Mouse (Mus musculus): Measurements from ENCODE around the gene 6030452D12Rik. TPM values are rescaled to one million over a fixed set of nuclear protein-coding genes. Genes with fewer than 3 reads are reported as not detected.

6030452D12Rik gene
- polyA plus RNA-seq, 1 experiment from 2014 or later: not detected

- DNase-seq: no peak
- no peaks in the 10 kb centered on the region for H3K9me3 ChIP-seq (ENCODE audit: control insufficient read depth, low read length)
- H3K9ac ChIP-seq (replicated peaks; ENCODE audit: low read length): no peak overlapping the region
- 90% methylated on average over 9 of the region's 9 CpGs for WGBS
- no peak for ATAC-seq (ENCODE audit: low FRiP score, low TSS enrichment)
- no peaks in the 10 kb centered on the region for H3K36me3 ChIP-seq (ENCODE audit: control insufficient read depth, insufficient read depth, low read length)
- no peaks in the 10 kb centered on the region for H3K27me3 ChIP-seq (ENCODE audit: control insufficient read depth, insufficient read depth, low read length)
- no peaks in the 10 kb centered on the region for H3K4me1 ChIP-seq (ENCODE audit: control insufficient read depth, insufficient read depth, low read length)
- no peak overlapping the region for H3K4me2 ChIP-seq (ENCODE audit: low read length)
- H3K4me3 ChIP-seq (replicated peaks; ENCODE audit: low read depth, low read length): no peak overlapping the region
- H3K27ac ChIP-seq (replicated peaks; ENCODE audit: low read depth, low read length): no peak overlapping the region
Measured at GRCm38 (mm10) chr8:106527241-106528036, 27.1 kb downstream of the 6030452D12Rik start.

- no peak for DNase-seq
- H3K9ac ChIP-seq (replicated peaks; ENCODE audit: low read length): no peak overlapping the region
- no peaks in the 10 kb centered on the region for H3K27me3 ChIP-seq (ENCODE audit: control insufficient read depth, insufficient read depth, low read length)
- 91% methylated on average over 9 of the region's 9 CpGs for WGBS
- H3K4me2 ChIP-seq (ENCODE audit: low read length): no peak overlapping the region
- no peaks in the 10 kb centered on the region for H3K4me1 ChIP-seq (ENCODE audit: control insufficient read depth, insufficient read depth, low read length)
- no peak overlapping the region for H3K27ac ChIP-seq (replicated peaks; ENCODE audit: low read depth, low read length)
- H3K4me3 ChIP-seq (replicated peaks; ENCODE audit: low read depth, low read length): no peak overlapping the region
- no peak for ATAC-seq (ENCODE audit: low FRiP score, low TSS enrichment)
- H3K36me3 ChIP-seq (ENCODE audit: control insufficient read depth, insufficient read depth, low read length): no peaks in the 10 kb centered on the region
- no peaks in the 10 kb centered on the region for H3K9me3 ChIP-seq (ENCODE audit: control insufficient read depth, low read length)
Measured at GRCm38 (mm10) chr8:106528596-106529249, 28.4 kb downstream of the 6030452D12Rik start.

- DNase-seq: no peak
- Histone ChIP-seq H3K36me3 (ENCODE audit: control insufficient read depth, insufficient read depth, low read length) (no peaks in the 10 kb centered on the region), H3K4me1 (ENCODE audit: control insufficient read depth, insufficient read depth, low read length) (no peaks in the 10 kb centered on the region), H3K9me3 (ENCODE audit: control insufficient read depth, low read length) (no peaks in the 10 kb centered on the region), H3K4me2 (ENCODE audit: low read length) (no peak overlapping the region), H3K27me3 (ENCODE audit: control insufficient read depth, insufficient read depth, low read length) (no peaks in the 10 kb centered on the region), H3K9ac (replicated peaks; ENCODE audit: low read length) (no peak overlapping the region), H3K4me3 (replicated peaks; ENCODE audit: low read depth, low read length) (no peak overlapping the region), H3K27ac (replicated peaks; ENCODE audit: low read depth, low read length) (no peak overlapping the region)
- ATAC-seq (ENCODE audit: low FRiP score, low TSS enrichment): no peak
- 95% methylated on average over 10 of the region's 10 CpGs for WGBS
Measured at GRCm38 (mm10) chr8:106529885-106530482, 29.7 kb downstream of the 6030452D12Rik start.

- DNase-seq (no peak), ATAC-seq (ENCODE audit: low FRiP score, low TSS enrichment) (no peak)
- H3K9me3 ChIP-seq (ENCODE audit: control insufficient read depth, low read length): no peaks in the 10 kb centered on the region
- no peak overlapping the region for H3K4me3 ChIP-seq (replicated peaks; ENCODE audit: low read depth, low read length)
- H3K27ac ChIP-seq (replicated peaks; ENCODE audit: low read depth, low read length): no peak overlapping the region
- no peaks in the 10 kb centered on the region for H3K27me3 ChIP-seq (ENCODE audit: control insufficient read depth, insufficient read depth, low read length)
- no peaks in the 10 kb centered on the region for H3K4me1 ChIP-seq (ENCODE audit: control insufficient read depth, insufficient read depth, low read length)
- no peaks in the 10 kb centered on the region for H3K36me3 ChIP-seq (ENCODE audit: control insufficient read depth, insufficient read depth, low read length)
- WGBS: 70% methylated on average over 4 of the region's 4 CpGs
- H3K9ac ChIP-seq (replicated peaks; ENCODE audit: low read length): no peak overlapping the region
- no peak overlapping the region for H3K4me2 ChIP-seq (ENCODE audit: low read length)
Measured at GRCm38 (mm10) chr8:106530566-106530965, 30.2 kb downstream of the 6030452D12Rik start.

GRCm38 (mm10) chr8:106533709-106534108 is 33.4 kb downstream of the 6030452D12Rik start:
- no peak overlapping the region for H3K4me2 ChIP-seq (ENCODE audit: low read length)
- H3K27ac ChIP-seq (replicated peaks; ENCODE audit: low read depth, low read length): no peak overlapping the region
- no peak for ATAC-seq (ENCODE audit: low FRiP score, low TSS enrichment)
- no peaks in the 10 kb centered on the region for H3K9me3 ChIP-seq (ENCODE audit: control insufficient read depth, low read length)
- DNase-seq: no peak
- H3K9ac ChIP-seq (replicated peaks; ENCODE audit: low read length): no peak overlapping the region
- no peaks in the 10 kb centered on the region for H3K27me3 ChIP-seq (ENCODE audit: control insufficient read depth, insufficient read depth, low read length)
- H3K4me1 ChIP-seq (ENCODE audit: control insufficient read depth, insufficient read depth, low read length): no peaks in the 10 kb centered on the region
- H3K4me3 ChIP-seq (replicated peaks; ENCODE audit: low read depth, low read length): no peak overlapping the region
- WGBS: 78% methylated on average over 7 of the region's 7 CpGs
- no peaks in the 10 kb centered on the region for H3K36me3 ChIP-seq (ENCODE audit: control insufficient read depth, insufficient read depth, low read length)

- no peak overlapping the region for H3K4me3 ChIP-seq (replicated peaks; ENCODE audit: low read depth, low read length)
- H3K4me2 ChIP-seq (ENCODE audit: low read length): no peak overlapping the region
- H3K9ac ChIP-seq (replicated peaks; ENCODE audit: low read length): no peak overlapping the region
- no peaks in the 10 kb centered on the region for H3K27me3 ChIP-seq (ENCODE audit: control insufficient read depth, insufficient read depth, low read length)
- no peak for ATAC-seq (ENCODE audit: low FRiP score, low TSS enrichment)
- DNase-seq: peak; percentile 70
- no peaks in the 10 kb centered on the region for H3K36me3 ChIP-seq (ENCODE audit: control insufficient read depth, insufficient read depth, low read length)
- no peak overlapping the region for H3K27ac ChIP-seq (replicated peaks; ENCODE audit: low read depth, low read length)
- 45% methylated on average over 6 of the region's 6 CpGs for WGBS
- H3K4me1 ChIP-seq (ENCODE audit: control insufficient read depth, insufficient read depth, low read length): no peaks in the 10 kb centered on the region
- H3K9me3 ChIP-seq (ENCODE audit: control insufficient read depth, low read length): no peaks in the 10 kb centered on the region
Measured at GRCm38 (mm10) chr8:106534449-106534848, 34.1 kb downstream of the 6030452D12Rik start.

- H3K9me3 ChIP-seq (ENCODE audit: control insufficient read depth, low read length): no peaks in the 10 kb centered on the region
- DNase-seq (no peak), ATAC-seq (ENCODE audit: low FRiP score, low TSS enrichment) (no peak)
- no peaks in the 10 kb centered on the region for H3K27me3 ChIP-seq (ENCODE audit: control insufficient read depth, insufficient read depth, low read length)
- H3K4me2 ChIP-seq (ENCODE audit: low read length): no peak overlapping the region
- no peak overlapping the region for H3K9ac ChIP-seq (replicated peaks; ENCODE audit: low read length)
- no peak overlapping the region for H3K27ac ChIP-seq (replicated peaks; ENCODE audit: low read depth, low read length)
- 71% methylated on average over 4 of the region's 4 CpGs for WGBS
- no peaks in the 10 kb centered on the region for H3K36me3 ChIP-seq (ENCODE audit: control insufficient read depth, insufficient read depth, low read length)
- no peaks in the 10 kb centered on the region for H3K4me1 ChIP-seq (ENCODE audit: control insufficient read depth, insufficient read depth, low read length)
- no peak overlapping the region for H3K4me3 ChIP-seq (replicated peaks; ENCODE audit: low read depth, low read length)
Measured at GRCm38 (mm10) chr8:106535448-106535847, 35.1 kb downstream of the 6030452D12Rik start.

- 60% methylated on average over 5 of the region's 5 CpGs for WGBS
- Histone ChIP-seq H3K9ac (replicated peaks; ENCODE audit: low read length) (no peak overlapping the region), H3K4me1 (ENCODE audit: control insufficient read depth, insufficient read depth, low read length) (no peaks in the 10 kb centered on the region), H3K9me3 (ENCODE audit: control insufficient read depth, low read length) (no peaks in the 10 kb centered on the region), H3K4me2 (ENCODE audit: low read length) (no peak overlapping the region), H3K27ac (replicated peaks; ENCODE audit: low read depth, low read length) (no peak overlapping the region), H3K36me3 (ENCODE audit: control insufficient read depth, insufficient read depth, low read length) (no peaks in the 10 kb centered on the region), H3K27me3 (ENCODE audit: control insufficient read depth, insufficient read depth, low read length) (no peaks in the 10 kb centered on the region), H3K4me3 (replicated peaks; ENCODE audit: low read depth, low read length) (no peak overlapping the region)
- ATAC-seq (ENCODE audit: low FRiP score, low TSS enrichment): no peak
- DNase-seq: no peak
Measured at GRCm38 (mm10) chr8:106539193-106539592, 38.9 kb downstream of the 6030452D12Rik start.

Measured in midbrain, embryonic 14.5 days (tissue).